Mouse (Mus musculus): ENCODE results near the gene Nrros. TPM values are rescaled to one million over a fixed set of nuclear protein-coding genes. Genes with fewer than 3 reads are reported as not detected.

The Nrros gene
- polyA plus RNA-seq, 1 experiment: 0.61 TPM

- H3K9ac ChIP-seq (ENCODE audit: low read depth, poor library complexity, severe bottlenecking): no peak overlapping the region
- H3K9me3 ChIP-seq (replicated peaks; ENCODE audit: control insufficient read depth, insufficient read depth, low read length, poor library complexity, severe bottlenecking): 0 out of 2 replicates have a peak, but pooled peaks cover 3% of the 10 kb centered on the region
- TF ChIP-seq CTCF (IDR thresholded peaks at IDR 0.05; ENCODE audit: low read depth, low read length): no peak
- TF ChIP-seq POLR2A (IDR thresholded peaks at IDR 0.05; ENCODE audit: insufficient read depth, low read length): no peak
- no peak for TF ChIP-seq EP300 (IDR thresholded peaks at IDR 0.05; ENCODE audit: insufficient read depth, low read depth, low read length)
- H3K27ac ChIP-seq (ENCODE audit: insufficient read depth, low read length): no peak overlapping the region
- H3K4me3 ChIP-seq (ENCODE audit: low read depth, low read length): no peak overlapping the region
- no peaks in the 10 kb centered on the region for H3K4me1 ChIP-seq (ENCODE audit: control insufficient read depth, insufficient read depth, low read length)
- H3K27me3 ChIP-seq (ENCODE audit: control insufficient read depth, insufficient read depth, low read length, poor library complexity, severe bottlenecking): no peaks in the 10 kb centered on the region
- H3K36me3 ChIP-seq (ENCODE audit: control insufficient read depth, insufficient read depth, low read length, poor library complexity, severe bottlenecking): no peaks in the 10 kb centered on the region
Observed at GRCm38 (mm10) chr16:32144592-32144991, 20.8 kb downstream of the Nrros start.

GRCm38 (mm10) chr16:32143766-32144165 is 21.6 kb downstream of the Nrros start:
- no peaks in the 10 kb centered on the region for H3K36me3 ChIP-seq (ENCODE audit: control insufficient read depth, insufficient read depth, low read length, poor library complexity, severe bottlenecking)
- no peak for TF ChIP-seq CTCF (IDR thresholded peaks at IDR 0.05; ENCODE audit: low read depth, low read length)
- no peak for TF ChIP-seq EP300 (IDR thresholded peaks at IDR 0.05; ENCODE audit: insufficient read depth, low read depth, low read length)
- no peak for TF ChIP-seq POLR2A (IDR thresholded peaks at IDR 0.05; ENCODE audit: insufficient read depth, low read length)
- no peak overlapping the region for H3K9ac ChIP-seq (ENCODE audit: low read depth, poor library complexity, severe bottlenecking)

GRCm38 (mm10) chr16:32138954-32139353 is 26.4 kb downstream of the Nrros start:
- no peak overlapping the region for H3K4me3 ChIP-seq (ENCODE audit: low read depth, low read length)
- H3K27me3 ChIP-seq (ENCODE audit: control insufficient read depth, insufficient read depth, low read length, poor library complexity, severe bottlenecking): no peaks in the 10 kb centered on the region
- H3K4me1 ChIP-seq (ENCODE audit: control insufficient read depth, insufficient read depth, low read length): no peaks in the 10 kb centered on the region
- 0 out of 2 replicates have a peak, but pooled peaks cover 3% of the 10 kb centered on the region for H3K9me3 ChIP-seq (replicated peaks; ENCODE audit: control insufficient read depth, insufficient read depth, low read length, poor library complexity, severe bottlenecking)
- H3K27ac ChIP-seq (ENCODE audit: insufficient read depth, low read length): no peak overlapping the region
- H3K36me3 ChIP-seq (ENCODE audit: control insufficient read depth, insufficient read depth, low read length, poor library complexity, severe bottlenecking): no peaks in the 10 kb centered on the region
- no peak overlapping the region for H3K9ac ChIP-seq (ENCODE audit: low read depth, poor library complexity, severe bottlenecking)
- no peak for TF ChIP-seq POLR2A (IDR thresholded peaks at IDR 0.05; ENCODE audit: insufficient read depth, low read length)
- TF ChIP-seq CTCF (IDR thresholded peaks at IDR 0.05; ENCODE audit: low read depth, low read length): no peak
- TF ChIP-seq EP300 (IDR thresholded peaks at IDR 0.05; ENCODE audit: insufficient read depth, low read depth, low read length): no peak

More at GRCm38 (mm10) chr16:32143766-32144165, 21.6 kb downstream of the Nrros start:
- no peaks in the 10 kb centered on the region for H3K4me1 ChIP-seq (ENCODE audit: control insufficient read depth, insufficient read depth, low read length)
- H3K27ac ChIP-seq (ENCODE audit: insufficient read depth, low read length): no peak overlapping the region
- H3K9me3 ChIP-seq (replicated peaks; ENCODE audit: control insufficient read depth, insufficient read depth, low read length, poor library complexity, severe bottlenecking): 0 out of 2 replicates have a peak, but pooled peaks cover 3% of the 10 kb centered on the region
- no peaks in the 10 kb centered on the region for H3K27me3 ChIP-seq (ENCODE audit: control insufficient read depth, insufficient read depth, low read length, poor library complexity, severe bottlenecking)
- H3K4me3 ChIP-seq (ENCODE audit: low read depth, low read length): no peak overlapping the region

- peak overlapping the region; percentile 61 for H3K4me3 ChIP-seq (ENCODE audit: low read depth, low read length)
- H3K4me1 ChIP-seq (ENCODE audit: control insufficient read depth, insufficient read depth, low read length): no peaks in the 10 kb centered on the region
- H3K27me3 ChIP-seq (ENCODE audit: control insufficient read depth, insufficient read depth, low read length, poor library complexity, severe bottlenecking): no peaks in the 10 kb centered on the region
- H3K36me3 ChIP-seq (ENCODE audit: control insufficient read depth, insufficient read depth, low read length, poor library complexity, severe bottlenecking): no peaks in the 10 kb centered on the region
- H3K27ac ChIP-seq (ENCODE audit: insufficient read depth, low read length): no peak overlapping the region
- no peaks in the 10 kb centered on the region for H3K9me3 ChIP-seq (replicated peaks; ENCODE audit: control insufficient read depth, insufficient read depth, low read length, poor library complexity, severe bottlenecking)
- no peak for TF ChIP-seq CTCF (IDR thresholded peaks at IDR 0.05; ENCODE audit: low read depth, low read length)
- no peak for TF ChIP-seq POLR2A (IDR thresholded peaks at IDR 0.05; ENCODE audit: insufficient read depth, low read length)
- no peak for TF ChIP-seq EP300 (IDR thresholded peaks at IDR 0.05; ENCODE audit: insufficient read depth, low read depth, low read length)
- H3K9ac ChIP-seq (ENCODE audit: low read depth, poor library complexity, severe bottlenecking): peak overlapping the region; percentile 17
Observed at GRCm38 (mm10) chr16:32135842-32136357, 29.5 kb downstream of the Nrros start.

GRCm38 (mm10) chr16:32133148-32133547 is 32.2 kb downstream of the Nrros start:
- Histone ChIP-seq H3K9me3 (replicated peaks; ENCODE audit: control insufficient read depth, insufficient read depth, low read length, poor library complexity, severe bottlenecking) (no peaks in the 10 kb centered on the region), H3K4me3 (ENCODE audit: low read depth, low read length) (no peak overlapping the region), H3K9ac (ENCODE audit: low read depth, poor library complexity, severe bottlenecking) (no peak overlapping the region), H3K27ac (ENCODE audit: insufficient read depth, low read length) (no peak overlapping the region), H3K4me1 (ENCODE audit: control insufficient read depth, insufficient read depth, low read length) (no peaks in the 10 kb centered on the region), H3K36me3 (ENCODE audit: control insufficient read depth, insufficient read depth, low read length, poor library complexity, severe bottlenecking) (no peaks in the 10 kb centered on the region), H3K27me3 (ENCODE audit: control insufficient read depth, insufficient read depth, low read length, poor library complexity, severe bottlenecking) (no peaks in the 10 kb centered on the region)
- TF ChIP-seq EP300 (IDR thresholded peaks at IDR 0.05; ENCODE audit: insufficient read depth, low read depth, low read length): no peak
- TF ChIP-seq POLR2A (IDR thresholded peaks at IDR 0.05; ENCODE audit: insufficient read depth, low read length): no peak
- no peak for TF ChIP-seq CTCF (IDR thresholded peaks at IDR 0.05; ENCODE audit: low read depth, low read length)

GRCm38 (mm10) chr16:32130190-32130826 is 35.1 kb downstream of the Nrros start:
- H3K27ac ChIP-seq (ENCODE audit: insufficient read depth, low read length): 0 out of 2 replicates have a peak overlapping the region, but pooled peaks have one; percentile 0
- no peaks in the 10 kb centered on the region for H3K9me3 ChIP-seq (replicated peaks; ENCODE audit: control insufficient read depth, insufficient read depth, low read length, poor library complexity, severe bottlenecking)
- H3K9ac ChIP-seq (ENCODE audit: low read depth, poor library complexity, severe bottlenecking): peak overlapping the region; percentile 12
- H3K4me3 ChIP-seq (ENCODE audit: low read depth, low read length): peak overlapping the region; percentile 29
- no peaks in the 10 kb centered on the region for H3K36me3 ChIP-seq (ENCODE audit: control insufficient read depth, insufficient read depth, low read length, poor library complexity, severe bottlenecking)
- H3K27me3 ChIP-seq (ENCODE audit: control insufficient read depth, insufficient read depth, low read length, poor library complexity, severe bottlenecking): no peaks in the 10 kb centered on the region
- TF ChIP-seq CTCF (IDR thresholded peaks at IDR 0.05; ENCODE audit: low read depth, low read length) (no peak), POLR2A (IDR thresholded peaks at IDR 0.05; ENCODE audit: insufficient read depth, low read length) (no peak), EP300 (IDR thresholded peaks at IDR 0.05; ENCODE audit: insufficient read depth, low read depth, low read length) (no peak)
- peaks cover 2% of the 10 kb centered on the region for H3K4me1 ChIP-seq (ENCODE audit: control insufficient read depth, insufficient read depth, low read length)
